Mouse (Mus musculus): ENCODE results near the gene Ccdc73. TPM values are rescaled to one million over a fixed set of nuclear protein-coding genes. Genes with fewer than 3 reads are reported as not detected.
A peak's percentile ranks its signal among the peaks of the same experiment; 100 is the strongest.
"Not testable (repeated sequence)": the region's sequence is repeated elsewhere in the genome, so short reads cannot be mapped to it uniquely, and the experiment has no call there.

The Ccdc73 gene
- total RNA-seq, 1 experiment from 2014 or later, result 23.0 TPM

DNA sequence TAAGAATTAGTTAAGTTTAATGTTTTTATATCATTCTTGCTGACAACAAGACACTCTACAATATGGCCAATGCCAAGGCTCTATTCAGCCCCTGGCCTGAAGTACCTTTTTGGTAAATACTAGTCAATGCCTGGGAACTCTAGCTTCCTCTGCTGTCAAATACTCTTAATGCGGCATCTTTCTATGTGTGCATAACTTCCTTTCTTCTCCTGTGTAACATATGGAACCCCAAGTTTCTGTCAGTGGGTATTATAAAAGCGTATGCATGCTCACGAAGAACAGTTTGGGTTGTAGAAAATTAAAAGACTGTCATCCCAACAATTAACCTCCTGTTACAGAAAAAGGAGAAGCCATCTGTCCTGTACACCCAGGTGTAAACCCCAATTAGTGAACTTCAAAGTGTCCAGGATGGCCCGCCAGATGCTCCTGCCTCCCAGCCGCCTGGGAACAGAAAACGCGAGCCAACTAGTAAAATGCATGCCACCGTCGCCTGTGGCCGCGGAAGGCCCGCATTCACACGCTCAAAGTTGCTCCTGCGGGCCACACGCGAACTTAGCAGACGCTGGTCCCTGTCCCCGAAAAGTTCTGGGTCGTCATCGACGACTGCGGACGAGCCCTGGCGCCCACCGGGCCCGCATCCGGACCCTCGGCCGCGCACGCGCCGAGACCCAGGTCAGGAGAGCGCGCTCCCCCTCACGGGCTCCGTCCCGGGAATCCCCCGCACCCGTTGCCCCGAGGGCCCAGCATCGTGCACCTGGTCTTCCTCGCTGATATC is 148.8 kb downstream of the Ccdc73 start:
- peak; percentile 37 to 47 for ATAC-seq (replicated peaks in 1 of 2; ENCODE audit: insufficient read depth in 1 of 2, low FRiP score in 2 of 2, low TSS enrichment in 1 of 2, low read depth in 1 of 2, poor library complexity in 2 of 2, severe bottlenecking in 2 of 2)

DNA sequence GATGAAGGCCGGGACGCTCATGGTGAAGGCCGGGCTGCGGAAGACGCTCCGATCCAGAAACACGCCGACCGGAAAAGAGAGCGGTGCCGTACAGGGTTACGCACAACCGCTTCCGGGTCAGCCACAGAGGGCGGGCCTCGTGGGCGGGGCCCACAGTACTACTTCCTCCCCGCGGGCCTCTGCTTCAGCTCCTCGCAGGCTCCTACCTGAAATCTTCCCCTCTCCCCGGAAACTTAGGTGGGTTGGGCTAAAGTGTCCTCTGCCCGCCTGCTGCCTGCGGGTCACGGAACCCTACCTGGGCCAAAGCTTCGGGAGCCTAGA is 149.3 kb downstream of the Ccdc73 start, which contains the start of gene Eif3m:
TSS of gene Eif3m (minus strand) at position 114 of the 321 bp plus-strand sequence.
- peak; percentile 98 for ATAC-seq (replicated peaks in 1 of 2; ENCODE audit: insufficient read depth in 1 of 2, low FRiP score in 2 of 2, low TSS enrichment in 1 of 2, low read depth in 1 of 2, poor library complexity in 2 of 2, severe bottlenecking in 2 of 2)

DNA sequence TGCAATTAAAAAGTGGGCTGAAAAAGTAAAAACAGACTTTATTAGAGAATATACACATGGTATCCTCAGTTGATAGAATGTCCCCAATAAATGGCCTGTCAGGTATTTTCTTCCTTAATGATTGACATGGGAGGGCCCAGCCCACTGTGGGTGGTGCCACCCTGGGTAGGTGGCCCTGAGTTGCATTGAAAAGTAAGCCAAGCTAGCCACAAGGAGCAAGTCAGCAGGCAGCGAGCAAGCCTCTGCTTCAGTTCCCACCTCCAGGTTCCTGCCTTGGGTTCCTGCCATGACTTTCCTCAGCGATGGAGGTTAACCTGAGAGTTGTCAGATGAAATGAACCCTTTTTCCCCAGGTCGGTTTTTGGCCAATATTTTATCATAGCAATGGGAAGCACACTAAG is 150.2 kb downstream of the Ccdc73 start:
- no peak for ATAC-seq (replicated peaks in 1 of 2; ENCODE audit: insufficient read depth in 1 of 2, low FRiP score in 2 of 2, low TSS enrichment in 1 of 2, low read depth in 1 of 2, poor library complexity in 2 of 2, severe bottlenecking in 2 of 2)

DNA sequence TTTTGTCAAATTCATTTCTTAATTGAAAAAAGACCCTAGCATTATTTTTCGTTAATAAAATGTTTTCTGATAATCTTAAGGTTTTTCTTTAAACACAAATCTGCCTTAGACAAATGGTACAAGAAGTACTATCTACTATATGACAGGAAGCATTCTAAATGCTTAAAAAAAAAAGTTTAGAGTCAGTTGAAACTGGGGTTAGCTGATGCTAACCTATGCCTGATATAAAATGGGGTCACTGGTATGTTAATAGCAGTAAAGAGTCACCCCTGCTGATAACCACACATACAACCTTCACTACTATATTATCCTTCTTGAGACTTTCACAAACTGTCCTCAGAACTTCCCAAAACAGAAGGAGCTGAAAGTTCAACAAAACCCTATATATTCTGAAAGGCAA is 151.9 kb downstream of the Ccdc73 start:
- no peak for ATAC-seq (replicated peaks in 1 of 2; ENCODE audit: insufficient read depth in 1 of 2, low FRiP score in 2 of 2, low TSS enrichment in 1 of 2, low read depth in 1 of 2, poor library complexity in 2 of 2, severe bottlenecking in 2 of 2)

DNA sequence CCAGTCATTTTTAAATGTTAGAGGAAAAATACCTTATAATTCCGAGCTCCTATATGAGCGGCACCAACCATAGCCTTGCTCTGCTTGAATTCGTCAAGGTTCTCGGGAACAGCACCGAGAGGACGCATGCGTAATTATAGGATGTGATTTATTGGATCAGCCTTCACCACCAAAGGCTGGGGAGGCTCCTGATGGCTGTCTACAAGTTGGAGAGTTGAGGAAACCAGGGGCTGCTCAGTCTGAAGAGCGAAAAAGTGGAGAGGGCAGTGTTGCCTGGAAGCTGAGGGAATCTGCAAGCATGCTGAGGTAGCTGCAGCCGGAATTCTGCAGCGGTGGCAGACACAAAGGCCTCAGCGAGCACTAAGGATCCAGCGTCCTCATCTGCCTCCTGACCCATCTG is 153.7 kb downstream of the Ccdc73 start:
- no peak for ATAC-seq (replicated peaks in 1 of 2; ENCODE audit: insufficient read depth in 1 of 2, low FRiP score in 2 of 2, low TSS enrichment in 1 of 2, low read depth in 1 of 2, poor library complexity in 2 of 2, severe bottlenecking in 2 of 2)

DNA sequence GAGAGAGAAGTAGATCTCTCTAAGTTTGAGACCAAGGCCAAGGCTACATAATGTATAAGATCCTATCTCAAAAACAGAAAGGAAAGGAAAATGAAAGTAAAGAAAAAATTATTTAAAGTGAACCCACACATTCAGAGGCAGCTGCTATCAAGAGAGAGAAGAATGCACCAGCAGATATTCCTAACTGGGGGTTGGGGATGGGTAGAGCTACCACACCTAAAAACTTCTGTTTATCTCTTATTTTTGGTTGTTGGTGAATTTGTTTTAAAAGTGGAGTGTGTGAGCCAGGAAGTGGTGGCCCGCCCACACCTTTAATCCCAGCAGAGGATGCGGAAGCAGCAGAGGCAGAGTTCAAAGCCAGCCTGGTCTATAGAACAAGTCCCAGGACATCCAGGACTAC is 154.2 kb downstream of the Ccdc73 start:
- ATAC-seq (replicated peaks in 1 of 2; ENCODE audit: insufficient read depth in 1 of 2, low FRiP score in 2 of 2, low TSS enrichment in 1 of 2, low read depth in 1 of 2, poor library complexity in 2 of 2, severe bottlenecking in 2 of 2), result peak in 1 of 2 experiments; percentile 22; a peak in 1 of 4 replicates

DNA sequence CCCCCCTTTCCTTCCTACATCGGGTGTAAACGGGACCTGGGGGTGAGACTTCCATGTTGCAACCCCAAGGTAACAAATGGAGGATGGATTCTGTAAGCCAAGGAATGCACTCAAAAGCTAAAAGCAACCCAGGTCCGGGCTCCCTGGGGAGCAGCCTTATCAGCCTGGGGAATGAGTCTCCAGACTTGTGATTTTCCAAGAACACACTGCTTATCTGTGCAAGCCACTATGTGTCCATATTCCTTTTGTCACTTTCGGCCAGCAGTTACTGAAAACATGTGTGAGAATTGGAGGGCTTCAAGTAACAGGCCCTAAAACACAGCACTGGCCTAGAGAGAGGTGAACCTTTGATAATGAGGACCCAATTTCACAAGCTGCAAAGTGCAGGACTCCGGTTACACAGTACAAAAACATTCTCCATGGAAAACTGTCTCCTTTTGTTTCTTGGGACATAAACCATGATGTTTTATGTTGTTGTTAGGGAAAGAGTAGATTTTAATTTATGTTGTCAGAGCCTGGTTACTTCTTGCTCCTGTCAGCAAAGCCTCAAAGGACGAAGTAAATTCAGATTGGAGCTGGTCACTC is 155.5 kb downstream of the Ccdc73 start:
- ATAC-seq (replicated peaks in 1 of 2; ENCODE audit: insufficient read depth in 1 of 2, low FRiP score in 2 of 2, low TSS enrichment in 1 of 2, low read depth in 1 of 2, poor library complexity in 2 of 2, severe bottlenecking in 2 of 2), result no peak

DNA sequence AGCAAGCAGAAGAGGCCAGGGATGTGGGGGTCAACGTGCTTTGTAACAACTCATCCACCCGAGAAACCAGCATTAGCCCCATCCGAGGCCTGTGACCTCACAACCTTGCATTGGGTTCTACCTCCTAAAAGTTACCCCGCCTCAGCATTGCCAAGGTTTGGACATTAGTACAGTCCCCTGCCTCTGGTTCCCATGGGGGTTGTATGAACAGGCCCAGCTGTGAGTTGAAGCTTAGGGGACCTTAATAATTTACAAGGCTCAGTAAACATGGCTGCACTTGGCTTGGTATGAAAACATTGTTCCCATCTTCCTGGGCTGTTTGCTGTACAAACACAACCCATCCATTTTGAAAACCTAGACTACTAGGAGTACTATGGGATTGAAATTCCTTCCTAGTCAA is 156.2 kb downstream of the Ccdc73 start:
- ATAC-seq (replicated peaks in 1 of 2; ENCODE audit: insufficient read depth in 1 of 2, low FRiP score in 2 of 2, low TSS enrichment in 1 of 2, low read depth in 1 of 2, poor library complexity in 2 of 2, severe bottlenecking in 2 of 2), result no peak

DNA sequence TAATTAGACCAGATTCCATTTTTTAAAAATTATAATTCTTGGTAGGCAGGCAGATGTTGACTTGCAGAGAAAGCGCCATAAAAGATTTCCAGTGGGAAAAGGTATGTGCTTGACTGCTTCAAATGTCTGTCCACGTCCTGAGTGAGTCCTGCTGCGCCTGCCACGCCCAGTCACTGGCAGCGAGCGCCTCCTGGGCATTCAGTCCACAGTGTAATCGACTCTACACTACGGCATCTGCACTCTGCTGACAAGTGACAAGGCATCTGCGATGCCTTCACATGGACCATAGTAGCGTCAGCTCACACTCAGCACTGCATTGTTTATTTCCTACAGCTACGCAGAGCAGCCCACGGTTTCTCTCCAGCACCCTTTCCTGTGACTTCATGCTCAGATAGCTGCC is 158.0 kb downstream of the Ccdc73 start:
- not testable (repeated sequence) for ATAC-seq (replicated peaks in 1 of 2; ENCODE audit: insufficient read depth in 1 of 2, low FRiP score in 2 of 2, low TSS enrichment in 1 of 2, low read depth in 1 of 2, poor library complexity in 2 of 2, severe bottlenecking in 2 of 2)

DNA sequence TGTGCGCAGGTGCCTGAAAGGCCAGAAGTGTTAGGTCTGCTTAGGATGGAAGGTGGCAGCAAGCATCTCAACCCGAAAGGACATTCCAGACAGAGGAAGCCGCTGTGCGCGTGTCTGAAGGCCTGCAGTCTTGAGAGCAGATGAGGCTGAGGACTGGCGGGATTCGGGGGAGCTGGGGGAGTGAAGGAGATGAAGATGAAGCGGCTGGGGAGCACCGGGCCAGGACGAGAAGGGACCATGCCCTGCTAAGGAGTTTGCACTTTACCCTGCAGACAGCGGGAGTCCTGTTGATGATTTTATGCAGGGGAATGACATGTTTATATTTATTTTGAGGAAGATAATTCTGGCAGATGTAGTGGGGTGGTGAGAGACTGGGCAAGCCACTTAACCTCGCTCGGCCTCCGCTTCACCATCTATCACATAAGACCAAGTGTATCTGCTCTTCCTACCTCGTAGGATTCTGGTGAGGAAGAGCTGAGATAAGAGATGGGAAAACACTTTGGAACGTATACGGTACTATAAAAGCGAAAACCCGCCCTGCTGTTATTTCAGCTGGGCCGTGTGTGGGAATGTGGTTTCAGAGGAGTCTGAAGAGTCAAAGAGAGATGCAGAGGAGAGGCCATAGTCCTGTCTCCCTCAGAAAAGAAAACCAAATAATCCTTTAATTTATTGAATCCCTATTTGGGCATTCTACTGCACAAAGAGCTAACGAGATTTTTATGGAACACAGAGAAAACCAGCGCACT is 159.5 kb downstream of the Ccdc73 start:
- no peak for ATAC-seq (replicated peaks in 1 of 2; ENCODE audit: insufficient read depth in 1 of 2, low FRiP score in 2 of 2, low TSS enrichment in 1 of 2, low read depth in 1 of 2, poor library complexity in 2 of 2, severe bottlenecking in 2 of 2)

DNA sequence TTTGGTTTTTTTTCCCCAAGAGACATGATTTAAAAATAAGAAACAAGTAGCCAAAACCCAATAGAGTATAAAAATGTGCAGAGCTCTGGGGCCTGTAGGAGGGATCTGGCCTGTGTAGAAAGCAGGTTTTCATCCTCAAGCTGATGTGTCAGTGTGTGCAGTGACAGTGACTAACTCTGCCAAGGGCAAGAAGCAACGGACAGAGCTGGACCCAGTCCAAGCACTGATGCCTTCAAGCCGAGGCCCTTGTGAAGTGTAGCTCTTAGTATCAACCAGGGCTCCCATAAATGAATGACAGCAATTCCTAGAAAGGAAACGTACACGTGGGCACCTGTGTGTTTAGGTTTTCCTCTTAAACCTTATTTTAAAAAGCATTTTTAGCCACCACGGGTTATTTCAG is 161.2 kb downstream of the Ccdc73 start:
- ATAC-seq (replicated peaks in 1 of 2; ENCODE audit: insufficient read depth in 1 of 2, low FRiP score in 2 of 2, low TSS enrichment in 1 of 2, low read depth in 1 of 2, poor library complexity in 2 of 2, severe bottlenecking in 2 of 2), result no peak

DNA sequence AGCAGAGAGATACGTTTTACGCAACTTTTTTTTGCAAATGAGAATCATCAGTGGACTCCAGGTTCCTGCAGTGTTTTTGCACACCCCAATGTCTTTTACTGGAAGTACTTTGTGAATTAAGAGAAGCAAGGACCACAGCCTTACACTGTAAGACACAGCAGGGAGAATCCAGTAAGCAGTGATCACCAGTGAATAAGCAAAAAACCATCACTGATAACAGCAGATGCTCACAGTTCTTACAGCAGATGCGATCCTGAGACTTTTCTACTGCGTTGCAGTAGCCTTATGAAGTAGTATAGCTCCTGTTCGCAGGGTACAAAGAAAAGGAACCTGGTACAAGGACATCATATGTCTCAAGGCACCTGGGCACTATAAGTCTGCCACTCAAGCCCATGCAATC is 162.9 kb downstream of the Ccdc73 start:
- ATAC-seq (replicated peaks in 1 of 2; ENCODE audit: insufficient read depth in 1 of 2, low FRiP score in 2 of 2, low TSS enrichment in 1 of 2, low read depth in 1 of 2, poor library complexity in 2 of 2, severe bottlenecking in 2 of 2), result no peak

DNA sequence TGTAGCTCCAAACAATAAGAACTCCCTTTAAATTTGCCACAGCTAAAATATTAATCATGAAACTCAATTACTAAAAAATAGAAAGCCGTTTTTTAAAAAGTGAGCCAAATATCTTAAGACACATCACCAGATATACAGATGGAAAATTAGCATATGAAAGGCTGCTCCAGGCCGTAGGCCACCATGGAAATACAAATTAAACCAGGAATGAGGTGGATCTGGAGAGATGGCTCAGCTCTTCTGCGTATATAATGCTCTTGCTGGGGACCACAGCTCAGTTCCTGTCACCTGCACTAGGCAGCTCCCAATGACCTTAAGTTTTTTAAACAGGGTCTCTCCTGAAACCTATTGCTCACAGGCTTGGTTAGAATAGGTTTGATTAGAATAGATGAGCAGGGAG is 166.5 kb downstream of the Ccdc73 start:
- ATAC-seq (replicated peaks in 1 of 2; ENCODE audit: insufficient read depth in 1 of 2, low FRiP score in 2 of 2, low TSS enrichment in 1 of 2, low read depth in 1 of 2, poor library complexity in 2 of 2, severe bottlenecking in 2 of 2), result no peak

DNA sequence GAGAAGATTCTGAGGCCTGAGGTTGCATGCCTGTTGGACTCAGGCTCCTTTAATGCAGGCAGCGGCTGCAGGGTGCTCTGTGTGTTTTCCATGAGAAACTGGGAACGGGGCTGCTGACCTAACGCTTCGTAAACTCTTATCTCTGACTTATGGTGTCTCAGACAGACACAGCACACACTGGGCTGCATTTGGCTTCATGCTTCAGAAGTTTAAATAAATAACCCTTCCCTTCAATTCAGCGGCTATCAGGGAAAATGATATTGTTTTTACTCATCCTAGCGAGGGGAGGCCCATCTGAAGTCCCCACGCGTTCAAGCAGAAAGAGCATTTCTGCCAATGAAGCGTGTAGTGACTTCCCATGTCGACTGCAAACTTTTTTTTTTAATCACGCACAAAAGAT is 168.4 kb downstream of the Ccdc73 start:
- ATAC-seq (replicated peaks in 1 of 2; ENCODE audit: insufficient read depth in 1 of 2, low FRiP score in 2 of 2, low TSS enrichment in 1 of 2, low read depth in 1 of 2, poor library complexity in 2 of 2, severe bottlenecking in 2 of 2), result no peak

DNA sequence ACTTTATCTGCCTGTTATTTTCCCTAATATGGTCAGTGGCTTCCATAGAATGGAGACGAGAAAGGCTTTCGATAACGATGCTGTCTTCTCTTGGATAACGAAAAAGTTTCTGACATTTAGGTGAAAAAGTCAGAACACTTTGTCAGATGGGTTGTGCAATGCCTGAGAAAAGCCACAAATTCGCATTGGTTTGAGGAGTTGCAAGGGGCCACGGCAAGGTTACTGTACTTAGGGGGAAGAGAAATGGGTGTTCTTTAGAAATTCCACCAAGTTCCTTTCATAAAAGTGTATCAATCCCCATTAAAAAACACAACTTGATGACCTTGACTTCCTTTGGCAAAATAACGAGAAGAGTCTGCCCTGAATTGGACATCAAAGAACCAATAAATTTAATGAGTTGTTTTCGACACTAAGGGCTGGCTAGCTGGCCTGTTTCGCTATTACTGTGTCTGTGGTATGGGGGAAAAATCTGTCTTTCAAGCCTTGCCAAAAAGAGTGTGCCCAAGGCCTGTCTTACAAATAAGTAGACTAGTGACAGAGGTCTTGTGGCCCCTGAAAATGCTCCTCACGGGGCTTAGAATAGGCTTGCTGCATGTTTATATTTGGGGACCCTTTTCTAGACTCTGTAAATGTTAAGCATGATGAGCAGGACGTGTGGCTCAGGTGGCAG is 168.9 kb downstream of the Ccdc73 start:
- ATAC-seq (replicated peaks in 1 of 2; ENCODE audit: insufficient read depth in 1 of 2, low FRiP score in 2 of 2, low TSS enrichment in 1 of 2, low read depth in 1 of 2, poor library complexity in 2 of 2, severe bottlenecking in 2 of 2), result no peak

DNA sequence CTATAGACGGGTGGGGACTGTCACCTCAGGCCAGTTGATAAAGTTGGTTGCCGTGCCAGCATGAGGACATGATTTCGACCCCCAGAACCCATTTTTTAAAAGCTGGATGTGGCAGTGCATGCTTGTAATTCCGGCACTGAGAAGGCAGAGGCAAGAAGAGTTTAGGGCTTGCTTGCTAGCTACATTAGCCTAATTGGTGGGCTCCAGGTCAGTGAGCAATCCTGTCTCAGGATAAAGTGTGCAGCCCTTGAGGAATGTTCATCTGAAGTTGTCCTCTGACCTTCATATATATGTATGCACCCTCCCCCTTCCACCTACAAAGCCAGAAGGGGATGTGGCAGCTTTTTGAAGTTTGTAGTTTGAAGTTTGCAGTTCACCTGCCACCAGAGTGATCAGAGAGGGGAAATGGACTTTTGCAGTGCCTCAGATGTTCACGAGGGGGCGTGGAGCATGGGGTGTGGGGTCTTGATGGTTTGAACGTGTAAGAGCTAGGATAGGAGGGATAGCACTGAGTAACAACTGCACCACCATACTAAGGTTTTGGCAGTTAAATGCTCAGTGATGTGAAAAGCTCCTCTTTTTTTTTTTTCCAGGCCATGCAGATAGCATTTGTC is 170.5 kb downstream of the Ccdc73 start:
- no peak for ATAC-seq (replicated peaks in 1 of 2; ENCODE audit: insufficient read depth in 1 of 2, low FRiP score in 2 of 2, low TSS enrichment in 1 of 2, low read depth in 1 of 2, poor library complexity in 2 of 2, severe bottlenecking in 2 of 2)

DNA sequence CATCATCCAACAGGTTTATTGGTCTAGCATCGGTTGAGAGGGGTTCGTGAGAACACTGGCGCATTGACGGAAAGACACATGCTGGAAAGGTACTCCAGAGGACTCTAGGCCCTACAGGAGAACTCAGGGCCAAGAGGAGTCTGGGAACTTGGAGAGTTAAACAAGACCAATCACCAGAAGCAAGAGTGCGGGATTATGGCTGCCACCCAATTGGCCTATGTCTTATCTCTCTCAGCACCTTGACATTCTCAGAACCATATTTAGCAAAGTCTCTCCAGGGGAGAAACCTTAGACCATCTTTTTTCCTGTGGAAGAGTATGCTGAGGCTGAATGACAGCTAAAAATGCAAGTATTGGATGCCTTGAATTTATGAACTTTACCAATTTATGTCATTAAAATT is 171.3 kb downstream of the Ccdc73 start:
- no peak for ATAC-seq (replicated peaks in 1 of 2; ENCODE audit: insufficient read depth in 1 of 2, low FRiP score in 2 of 2, low TSS enrichment in 1 of 2, low read depth in 1 of 2, poor library complexity in 2 of 2, severe bottlenecking in 2 of 2)

DNA sequence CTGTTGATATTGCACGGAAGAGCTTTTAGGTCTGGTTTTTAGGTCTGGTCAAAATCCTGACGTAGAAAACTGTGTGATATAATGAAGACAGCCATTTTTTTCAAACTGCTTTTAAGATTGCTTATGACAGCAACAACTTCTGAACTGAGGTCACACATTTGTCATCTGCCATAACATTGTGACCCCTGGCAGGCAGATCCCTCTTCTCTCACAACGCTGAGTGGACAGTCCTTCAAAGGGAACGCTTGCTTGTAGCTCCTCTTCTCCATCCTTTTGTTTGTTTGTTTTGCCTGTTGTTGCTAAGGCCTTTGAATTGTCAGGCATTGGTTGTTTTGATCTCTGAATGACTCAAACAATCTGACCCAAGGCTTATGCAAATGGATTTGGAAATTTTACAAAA is 173.3 kb downstream of the Ccdc73 start:
- ATAC-seq (replicated peaks in 1 of 2; ENCODE audit: insufficient read depth in 1 of 2, low FRiP score in 2 of 2, low TSS enrichment in 1 of 2, low read depth in 1 of 2, poor library complexity in 2 of 2, severe bottlenecking in 2 of 2), result no peak

Measured in hematopoietic stem cell, adult 5-6 weeks (primary cell).